Mouse (Mus musculus): ENCODE results near the gene Rimklb. TPM values are rescaled to one million over a fixed set of nuclear protein-coding genes. Genes with fewer than 3 reads are reported as not detected.
"Not testable (repeated sequence)": the region's sequence is repeated elsewhere in the genome, so short reads cannot be mapped to it uniquely, and the experiment has no call there.

Gene Rimklb
- 10 to 100 TPM; 73.0 to 92.4 TPM for total RNA-seq (2021)

GRCm38 (mm10) chr6:122498661-122499060 is at the start of gene Rimklb:
Gene Rimklb (minus strand): TSS chr6:122498761.
- intact Hi-C loops (cut with DNase I) = loop anchor here (5.0 kb wide), 1 partner anchor 64 kb away; no protein-coding TSS in a partner anchor
- no peak for DNase-seq (ENCODE audit: low spot score in 2 of 2)

DNA sequence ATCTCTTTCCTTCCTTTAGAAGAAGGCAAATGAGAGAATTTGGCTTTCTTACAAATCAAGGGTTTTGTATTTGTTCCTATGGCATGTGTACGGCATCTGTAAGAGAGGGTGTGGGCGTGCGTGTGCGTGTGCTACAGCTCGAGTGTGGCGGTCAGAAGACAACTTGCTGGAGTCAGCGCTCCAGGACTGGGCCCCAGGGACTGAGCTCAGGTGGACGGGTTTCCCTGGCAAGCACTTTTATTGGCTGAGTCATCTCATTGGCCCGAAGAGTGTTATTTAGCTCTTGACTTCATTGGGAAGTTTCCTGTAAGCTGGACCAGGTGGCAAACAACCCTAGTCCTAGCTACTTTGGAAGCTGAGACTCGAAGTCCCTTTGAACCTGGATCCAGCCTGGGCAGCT is 47.4 kb upstream of the Rimklb start:
- no peak for DNase-seq (ENCODE audit: low spot score in 2 of 2)

DNA sequence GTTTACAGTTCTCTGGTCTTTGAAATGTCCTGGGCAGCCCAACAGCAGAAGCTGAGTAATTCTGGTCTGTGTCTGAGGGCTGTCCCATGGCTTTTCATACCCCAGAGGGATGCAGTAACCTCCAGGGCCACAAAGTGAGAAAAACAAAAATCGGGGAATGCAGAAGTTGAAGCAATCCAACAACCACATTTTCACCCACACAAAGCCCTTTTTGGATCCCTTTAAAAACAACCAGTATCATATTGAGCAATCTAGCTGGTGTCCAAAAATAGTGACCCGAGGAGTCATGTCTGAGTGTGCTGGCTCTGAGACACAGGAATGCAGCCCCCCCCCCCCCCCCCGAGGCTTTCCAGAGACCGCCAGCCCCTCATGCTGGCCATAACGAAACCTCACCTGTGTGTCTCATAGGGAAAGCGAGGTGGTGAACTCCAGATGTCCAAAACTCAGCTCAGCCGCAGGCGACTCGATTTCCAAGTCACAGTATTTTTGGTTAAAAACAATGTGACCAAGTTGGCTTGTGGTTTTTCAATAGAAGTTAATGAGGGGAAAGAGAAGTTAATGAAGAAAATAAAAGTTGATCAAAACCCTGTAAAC is 46.8 kb upstream of the Rimklb start:
- intact Hi-C loops (cut with DNase I) = no loop called here
- DNase-seq (ENCODE audit: low spot score in 2 of 2) = no peak

More for the DNA sequence above, 47.4 kb upstream of the Rimklb start:
- intact Hi-C loops (cut with DNase I) = no loop called here

DNA sequence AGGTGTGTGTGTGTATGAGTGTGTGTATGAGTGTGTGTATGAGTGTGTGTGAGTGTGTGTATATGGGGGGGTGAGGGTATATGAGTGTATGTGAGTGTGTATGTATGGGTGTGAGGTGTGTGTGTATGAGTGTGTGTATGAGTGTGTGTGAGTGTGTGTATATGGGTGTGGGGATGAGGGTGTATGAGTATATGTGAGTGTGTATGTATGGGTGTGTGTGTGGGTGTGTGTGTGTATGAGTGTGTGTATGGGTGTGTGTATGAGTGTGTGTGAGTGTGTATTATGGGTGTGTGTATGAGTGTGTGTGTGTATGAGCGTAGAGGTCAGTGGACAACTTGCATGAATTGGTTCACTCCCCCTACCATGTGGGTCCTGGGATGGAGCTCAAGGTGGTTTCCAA is 46.1 kb upstream of the Rimklb start:
- intact Hi-C loops (cut with DNase I) = no loop called here
- DNase-seq (ENCODE audit: low spot score in 2 of 2) = no peak

GRCm38 (mm10) chr6:122543574-122543973 is 45.0 kb upstream of the Rimklb start:
- DNase-seq (ENCODE audit: low spot score in 2 of 2) = no peak
- intact Hi-C loops (cut with DNase I) = no loop called here

GRCm38 (mm10) chr6:122542459-122542858 is 43.9 kb upstream of the Rimklb start:
- intact Hi-C loops (cut with DNase I); DNase-seq (ENCODE audit: low spot score in 2 of 2): not testable (repeated sequence)

DNA sequence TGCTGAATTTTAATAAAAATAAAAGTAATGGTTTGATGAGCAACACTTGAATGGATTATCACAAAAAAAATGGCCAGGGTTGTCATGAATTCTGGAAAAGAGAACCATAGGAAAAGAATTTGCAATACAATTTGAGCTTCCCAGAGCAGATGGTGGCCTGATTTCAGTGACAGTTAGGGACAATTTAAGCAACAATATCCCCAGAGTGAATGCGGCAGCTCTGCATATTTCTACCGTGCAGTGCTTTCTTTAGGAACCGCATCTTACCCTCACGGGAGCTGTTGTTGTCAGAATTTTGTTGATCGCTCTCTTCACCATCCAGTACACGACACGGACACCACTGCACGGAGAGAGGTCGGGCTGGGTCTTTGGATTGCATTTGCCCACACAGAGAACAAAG is 41.0 kb upstream of the Rimklb start:
- DNase-seq (ENCODE audit: low spot score in 2 of 2) = no peak
- intact Hi-C loops (cut with DNase I) = no loop called here

GRCm38 (mm10) chr6:122534032-122534431 is 35.5 kb upstream of the Rimklb start:
- intact Hi-C loops (cut with DNase I) = no loop called here
- no peak for DNase-seq (ENCODE audit: low spot score in 2 of 2)

GRCm38 (mm10) chr6:122532883-122533302 is 34.3 kb upstream of the Rimklb start:
- intact Hi-C loops (cut with DNase I) = no loop called here
- DNase-seq (ENCODE audit: low spot score in 2 of 2) = no peak

DNA sequence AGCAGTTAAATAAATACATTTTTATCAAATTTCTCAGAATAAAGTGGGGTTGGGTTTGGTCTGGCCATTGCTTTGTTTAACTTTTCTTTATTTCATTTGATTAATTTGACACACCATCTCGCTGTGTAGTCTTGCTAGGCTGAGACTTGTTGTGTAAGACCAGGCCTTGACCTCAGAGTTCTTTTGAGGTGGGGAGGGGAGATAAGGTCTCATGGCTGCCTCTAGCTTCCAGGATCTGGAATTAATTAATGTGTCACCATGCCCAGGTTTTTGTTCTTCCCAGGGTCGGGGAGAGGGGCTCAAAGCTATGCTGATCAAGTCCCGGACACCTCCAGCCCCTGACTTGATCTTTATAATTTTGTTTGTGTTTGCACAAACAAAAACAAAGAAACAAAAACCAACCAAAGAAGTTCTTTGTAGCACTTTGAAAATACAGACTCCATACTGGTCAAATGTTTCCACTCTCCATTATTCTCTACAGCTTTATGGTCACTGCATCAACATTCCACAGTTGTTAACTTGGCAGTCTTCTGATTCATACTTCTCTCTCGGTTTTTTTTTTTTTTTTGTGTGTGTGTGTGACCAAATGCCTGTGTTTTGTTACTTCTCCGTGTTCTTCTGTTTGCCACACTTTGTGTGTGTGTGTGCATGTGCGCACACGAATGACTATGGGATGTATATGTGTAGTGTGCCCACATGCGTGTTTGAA is 33.1 kb upstream of the Rimklb start:
- intact Hi-C loops (cut with DNase I) = no loop called here
- no peak for DNase-seq (ENCODE audit: low spot score in 2 of 2)

DNA sequence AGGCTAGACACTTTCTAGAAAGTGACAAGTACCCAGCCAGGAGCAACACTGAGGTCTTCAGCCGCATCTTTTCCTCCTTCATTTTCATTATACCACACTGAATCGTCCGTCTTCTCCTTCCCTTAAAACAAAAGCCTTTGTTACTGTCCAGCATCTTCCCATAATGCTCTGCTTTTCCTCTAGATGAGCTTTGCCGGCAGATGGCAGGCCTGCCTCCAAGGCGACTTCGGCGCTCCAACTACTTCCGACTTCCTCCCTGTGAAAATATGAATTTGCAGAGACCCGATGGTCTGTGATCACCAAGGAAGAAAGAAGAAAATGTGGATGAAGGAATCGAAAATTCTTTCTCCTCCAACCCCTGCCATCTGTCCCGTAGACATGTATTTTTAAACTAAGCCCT is 29.6 kb upstream of the Rimklb start:
- intact Hi-C loops (cut with DNase I) = loop anchor here (10.0 kb wide), 1 partner anchor 273 kb away; no protein-coding TSS in a partner anchor

GRCm38 (mm10) chr6:122527596-122527995 is 29.0 kb upstream of the Rimklb start:
- DNase-seq (ENCODE audit: low spot score in 2 of 2) = no peak
- intact Hi-C loops (cut with DNase I) = loop anchor here (10.0 kb wide), 1 partner anchor 273 kb away; no protein-coding TSS in a partner anchor

More for the DNA sequence above, 29.6 kb upstream of the Rimklb start:
- no peak for DNase-seq (ENCODE audit: low spot score in 2 of 2)

- intact Hi-C loops (cut with DNase I) = loop anchor here (10.0 kb wide), 1 partner anchor 268 kb away; no protein-coding TSS in a partner anchor
- DNase-seq (ENCODE audit: low spot score in 2 of 2) = no peak
Measured at GRCm38 (mm10) chr6:122523289-122523688, 24.7 kb upstream of the Rimklb start.

- intact Hi-C loops (cut with DNase I) = loop anchor here (10.0 kb wide), 1 partner anchor 268 kb away; no protein-coding TSS in a partner anchor
- no peak for DNase-seq (ENCODE audit: low spot score in 2 of 2)
Measured at GRCm38 (mm10) chr6:122522595-122522994, 24.0 kb upstream of the Rimklb start.

GRCm38 (mm10) chr6:122519384-122519783 is 20.8 kb upstream of the Rimklb start:
- intact Hi-C loops (cut with DNase I) = no loop called here
- no peak for DNase-seq (ENCODE audit: low spot score in 2 of 2)

GRCm38 (mm10) chr6:122517668-122518067 is 19.1 kb upstream of the Rimklb start:
- intact Hi-C loops (cut with DNase I) = no loop called here
- no peak for DNase-seq (ENCODE audit: low spot score in 2 of 2)

- intact Hi-C loops (cut with DNase I); DNase-seq (ENCODE audit: low spot score in 2 of 2): not testable (repeated sequence)
Measured at GRCm38 (mm10) chr6:122515762-122516161, 17.2 kb upstream of the Rimklb start.

GRCm38 (mm10) chr6:122514312-122514711 is 15.8 kb upstream of the Rimklb start:
- intact Hi-C loops (cut with DNase I) = no loop called here
- no peak for DNase-seq (ENCODE audit: low spot score in 2 of 2)

GRCm38 (mm10) chr6:122512914-122513878 is 14.6 kb upstream of the Rimklb start:
- DNase-seq (ENCODE audit: low spot score in 2 of 2) = no peak
- intact Hi-C loops (cut with DNase I) = no loop called here

DNA sequence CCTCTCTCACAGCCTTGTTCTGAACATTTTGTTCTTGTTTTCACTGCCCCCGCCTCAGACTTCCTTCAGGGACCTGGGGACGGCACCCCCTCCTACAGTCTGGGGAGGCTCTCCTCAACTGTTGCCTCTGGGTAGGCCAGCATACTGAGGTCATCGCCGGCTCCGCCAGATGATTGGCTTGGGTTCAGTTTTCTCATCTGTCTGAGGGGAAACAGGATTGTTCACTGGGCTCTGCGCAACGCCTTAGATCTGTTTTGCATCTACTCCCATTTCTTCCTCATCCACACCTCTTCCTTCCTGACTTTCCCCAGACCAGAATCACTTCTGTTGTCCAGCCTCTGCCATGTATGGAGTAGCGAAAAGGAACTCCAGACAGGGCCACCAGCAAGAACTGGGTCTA is 9.9 kb upstream of the Rimklb start:
- DNase-seq (ENCODE audit: low spot score in 2 of 2) = no peak
- intact Hi-C loops (cut with DNase I) = no loop called here
